Mouse (Mus musculus) liver, embryonic 13.5 days (tissue): ENCODE measurements around the gene Ankrd1. TPM values are rescaled to one million over a fixed set of nuclear protein-coding genes. Genes with fewer than 3 reads are reported as not detected.

Source experiments
- ATAC-seq: fragments of 200-750 bp; cut with Nextera tagmentation; 2 replicates; pipeline ENCODE4 v1.8.0; 2017; ENCODE audit warnings: low read depth, mild to moderate bottlenecking, moderate number of reproducible peaks, moderate library complexity
- DNase-seq: peaks from one replicate; pipeline ENCODE4 v3.0.0; 2022
- H3K27ac ChIP-seq: fragments of 300-500 bp; sonication (generic); 2 replicates; pipeline ENCODE4 v1.5.1; 2015; ENCODE audit warnings: moderate library complexity, mild to moderate bottlenecking, inconsistent platforms
- H3K27me3 ChIP-seq: fragments of 300-500 bp; sonication (generic); 2 replicates; pipeline ENCODE4 v1.6.1; 2015; ENCODE audit warnings: mild to moderate bottlenecking, inconsistent platforms
- H3K36me3 ChIP-seq: fragments of 300-500 bp; sonication (generic); 2 replicates; pipeline ENCODE4 v1.6.1; 2015; ENCODE audit warnings: mild to moderate bottlenecking, inconsistent platforms
- H3K4me1 ChIP-seq: fragments of 300-500 bp; sonication (generic); replicated peaks from 2 replicates; pipeline ENCODE4 v1.6.1; 2015; ENCODE audit warnings: inconsistent platforms
- H3K4me2 ChIP-seq: fragments of 300-500 bp; sonication (generic); 2 replicates; pipeline ENCODE4 v1.6.1; 2015; ENCODE audit warnings: inconsistent platforms, mild to moderate bottlenecking, moderate library complexity
- H3K4me3 ChIP-seq: fragments of 300-500 bp; sonication (generic); replicated peaks from 2 replicates; pipeline ENCODE4 v1.5.1; 2015; ENCODE audit warnings: mild to moderate bottlenecking, inconsistent platforms
- H3K9ac ChIP-seq: fragments of 300-500 bp; sonication (generic); 2 replicates; pipeline ENCODE4 v1.6.1; 2015; ENCODE audit warnings: mild to moderate bottlenecking, inconsistent platforms
- H3K9me3 ChIP-seq: fragments of 300-500 bp; sonication (generic); replicated peaks from 2 replicates; pipeline ENCODE4 v1.6.1; 2016; ENCODE audit warnings: inconsistent platforms
- WGBS: fragments of 180-500 bp; shearing (Covaris S2); methylation state at CpG from one replicate; pipeline ENCODE4 v1.1.7; 2015; ENCODE audit not compliant: insufficient replicate concordance; 5-methylcytosine and 5-hydroxymethylcytosine counted together
- polyA plus RNA-seq: library from polyadenylated mRNA; unstranded; fragments of >200 nt; fragmentation: Nextera tagmentation; extraction: Ambion mirVana; gene quantifications from 2 replicates; pipeline ENCODE4 v1.2.1, GENCODE M21; 2015

The Ankrd1 gene
- polyA plus RNA-seq: 0.37 and 0.95 TPM in 2 replicates

DNA sequence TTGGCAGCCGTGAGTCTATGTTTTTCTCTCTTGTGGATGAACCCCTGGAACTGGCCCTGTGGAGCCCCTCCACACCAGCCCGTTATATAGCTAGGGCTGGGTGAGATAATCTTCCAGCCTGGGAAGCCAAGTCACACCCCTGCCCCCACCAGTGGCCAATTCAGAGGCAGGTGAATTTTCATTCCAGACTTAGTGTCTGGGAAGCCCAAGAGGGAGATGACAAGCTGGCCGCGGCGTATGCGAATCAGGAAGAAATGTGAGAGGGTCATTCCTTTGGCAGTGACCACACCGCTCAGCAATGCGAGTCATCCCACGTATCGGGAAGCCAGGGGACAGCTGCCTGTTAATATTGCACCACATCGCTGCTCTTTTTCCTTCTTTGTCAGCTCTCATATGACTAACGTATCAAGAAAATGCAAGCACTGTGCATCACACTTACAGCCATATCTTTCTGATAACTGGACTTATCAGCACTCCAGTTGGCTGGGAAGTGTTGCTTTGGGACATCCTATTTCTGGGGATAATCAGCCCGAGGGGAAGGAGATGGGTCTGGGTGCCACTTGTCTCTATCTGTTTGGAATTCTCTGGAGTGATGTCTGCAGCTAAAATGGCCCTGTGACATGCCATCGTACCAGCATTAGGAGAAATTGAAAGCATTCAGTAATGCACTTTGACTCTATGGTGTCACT, at the start of gene Ankrd1:
TSS of gene Ankrd1 (minus strand) at position 317 of the 689 bp plus-strand sequence.
- Histone ChIP-seq H3K27ac (no peak within 1 kb of the TSS), H3K4me3 (no peak within 1 kb of the TSS), H3K27me3 (no peaks in the 10 kb centered on the region), H3K36me3 (no peaks in the 10 kb centered on the region), H3K4me2 (no peak within 1 kb of the TSS), H3K9ac (no peak within 1 kb of the TSS), H3K4me1 (no peaks in the 10 kb centered on the region), H3K9me3 (0 out of 2 replicates have a peak, but pooled peaks cover 8% of the 10 kb centered on the region)
- DNase-seq (no peak), ATAC-seq (no peak)
- 54% methylated on average over 14 of the region's 14 CpGs for WGBS

DNA sequence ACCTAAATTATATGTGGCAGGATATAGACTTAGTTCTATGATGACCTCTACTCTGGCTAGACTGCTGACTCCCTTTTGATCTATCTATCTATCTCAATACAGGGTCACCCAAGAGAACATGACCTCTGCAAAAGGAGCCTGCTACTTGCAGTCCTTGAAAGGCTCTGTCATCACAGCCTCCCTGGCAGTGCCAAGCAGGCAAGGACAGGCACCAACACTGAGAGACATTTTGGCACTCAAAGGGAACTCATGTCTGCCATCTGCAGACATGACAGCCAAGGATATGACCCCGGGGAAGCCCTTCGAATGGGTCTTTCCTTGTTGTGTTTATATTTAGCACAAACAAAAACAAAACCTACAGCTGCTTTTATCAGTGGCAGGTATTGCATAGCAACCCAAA, 49.2 kb upstream of the Ankrd1 start:
- H3K27me3 ChIP-seq: no peaks in the 10 kb centered on the region
- WGBS: 76% methylated on average over 2 of the region's 2 CpGs

GRCm38 (mm10) chr19:36168121-36168520, 48.2 kb upstream of the Ankrd1 start:
- Histone ChIP-seq H3K4me3 (no peak overlapping the region), H3K27ac (no peak overlapping the region), H3K27me3 (no peaks in the 10 kb centered on the region), H3K9ac (no peak overlapping the region), H3K9me3 (no peaks in the 10 kb centered on the region), H3K36me3 (no peaks in the 10 kb centered on the region), H3K4me1 (no peaks in the 10 kb centered on the region), H3K4me2 (no peak overlapping the region)
- WGBS: 50% methylated on average over 4 of the region's 4 CpGs
- ATAC-seq: no peak
- DNase-seq: no peak

More for the DNA sequence above, 49.2 kb upstream of the Ankrd1 start:
- Histone ChIP-seq H3K36me3 (no peaks in the 10 kb centered on the region), H3K4me2 (no peak overlapping the region), H3K4me1 (no peaks in the 10 kb centered on the region), H3K27ac (no peak overlapping the region), H3K9me3 (no peaks in the 10 kb centered on the region), H3K9ac (no peak overlapping the region), H3K4me3 (no peak overlapping the region)
- ATAC-seq (no peak), DNase-seq (no peak)

DNA sequence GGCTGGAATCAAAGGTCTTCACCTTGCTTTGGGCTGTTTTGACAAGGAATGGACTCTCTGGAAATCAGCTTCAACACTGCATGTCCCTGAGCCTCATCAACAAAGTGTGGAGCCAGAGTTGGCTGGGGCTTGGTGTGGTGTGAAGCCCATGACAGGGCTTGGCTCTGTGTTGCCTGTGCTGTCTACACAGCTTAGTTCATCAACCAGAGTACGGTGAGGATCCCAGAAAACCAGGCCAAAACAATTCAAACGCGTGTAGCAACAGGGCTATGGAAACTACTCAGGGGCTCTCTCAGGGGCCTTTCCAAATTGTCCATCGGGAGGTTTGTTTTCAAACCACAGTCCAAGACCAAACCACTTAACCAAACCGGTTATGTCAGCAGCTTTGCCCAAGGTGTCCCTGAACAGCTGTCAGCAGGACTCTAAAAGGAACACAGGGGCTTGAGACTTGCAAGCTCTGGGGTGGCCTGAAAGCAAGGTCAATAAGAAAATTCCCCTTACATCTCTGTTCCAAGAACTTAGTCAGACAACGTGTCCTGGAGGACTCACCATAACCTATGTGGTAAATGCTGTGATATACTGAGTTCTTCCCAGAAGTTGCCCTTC, 47.5 kb upstream of the Ankrd1 start:
- ATAC-seq: no peak
- Histone ChIP-seq H3K4me1 (no peaks in the 10 kb centered on the region), H3K4me3 (no peak overlapping the region), H3K27me3 (no peaks in the 10 kb centered on the region), H3K4me2 (no peak overlapping the region), H3K9ac (no peak overlapping the region), H3K36me3 (no peaks in the 10 kb centered on the region), H3K27ac (no peak overlapping the region), H3K9me3 (no peaks in the 10 kb centered on the region)
- 74% methylated on average over 6 of the region's 6 CpGs for WGBS
- DNase-seq: no peak

- DNase-seq: no peak
These were observed 46.7 kb upstream of the Ankrd1 start for GRCm38 (mm10) chr19:36166401-36167160.

GRCm38 (mm10) chr19:36165351-36165750, 45.5 kb upstream of the Ankrd1 start:
- Histone ChIP-seq H3K27me3 (no peaks in the 10 kb centered on the region), H3K9ac (no peak overlapping the region), H3K36me3 (no peaks in the 10 kb centered on the region), H3K27ac (no peak overlapping the region), H3K4me2 (no peak overlapping the region), H3K9me3 (no peaks in the 10 kb centered on the region), H3K4me1 (no peaks in the 10 kb centered on the region), H3K4me3 (no peak overlapping the region)
- DNase-seq (no peak), ATAC-seq (no peak)
- WGBS: 55% methylated on average over 4 of the region's 4 CpGs

More at GRCm38 (mm10) chr19:36166401-36167160, 46.7 kb upstream of the Ankrd1 start:
- no peak overlapping the region for H3K4me3 ChIP-seq
- H3K4me2 ChIP-seq: no peak overlapping the region
- H3K27me3 ChIP-seq: no peaks in the 10 kb centered on the region
- H3K4me1 ChIP-seq: no peaks in the 10 kb centered on the region
- no peak overlapping the region for H3K9ac ChIP-seq
- no peaks in the 10 kb centered on the region for H3K9me3 ChIP-seq
- H3K36me3 ChIP-seq: no peaks in the 10 kb centered on the region
- no peak for ATAC-seq
- H3K27ac ChIP-seq: no peak overlapping the region
- WGBS: 69% methylated on average over 6 of the region's 6 CpGs

DNA sequence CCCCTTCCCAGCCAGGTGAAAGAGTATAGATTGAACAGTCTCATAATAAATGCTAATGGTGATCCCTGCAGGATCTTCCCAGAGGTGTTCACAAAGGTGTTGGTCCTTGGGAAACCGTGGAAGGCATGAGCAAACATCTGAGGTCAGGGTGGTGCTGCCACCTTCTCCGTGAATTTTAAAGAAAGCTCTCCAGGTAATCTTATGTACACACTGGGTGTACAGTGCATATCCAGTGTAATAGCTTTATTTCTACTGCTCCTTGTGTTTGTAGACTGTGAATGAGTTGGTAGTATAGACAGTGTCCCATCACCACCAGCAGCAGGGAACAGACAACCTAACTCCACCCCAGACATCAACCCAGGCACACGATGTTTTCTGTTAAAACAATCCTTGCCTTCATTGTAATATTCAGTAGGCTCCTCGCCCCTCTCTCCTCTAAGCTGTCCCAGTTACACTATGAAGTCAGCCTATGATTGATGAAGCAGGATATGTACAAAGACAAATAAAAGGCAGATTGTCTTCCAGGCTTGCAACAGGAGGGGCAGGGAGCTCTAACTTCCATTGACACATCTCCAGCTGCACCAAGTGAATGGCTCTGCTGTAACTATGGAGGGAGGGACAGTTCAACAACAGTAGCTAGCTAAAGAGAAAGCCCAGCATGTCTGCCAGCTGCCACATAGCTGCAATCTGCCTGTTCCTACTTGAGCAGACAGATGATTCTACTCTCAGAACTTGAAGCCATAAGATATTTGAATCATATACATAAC, 30.5 kb upstream of the Ankrd1 start:
- Histone ChIP-seq H3K27me3 (no peaks in the 10 kb centered on the region), H3K9ac (no peak overlapping the region), H3K4me2 (no peak overlapping the region), H3K4me1 (no peaks in the 10 kb centered on the region), H3K4me3 (no peak overlapping the region), H3K27ac (no peak overlapping the region), H3K36me3 (no peaks in the 10 kb centered on the region), H3K9me3 (no peaks in the 10 kb centered on the region)
- ATAC-seq: no peak
- 55% methylated on average over 4 of the region's 4 CpGs for WGBS
- DNase-seq: no peak

DNA sequence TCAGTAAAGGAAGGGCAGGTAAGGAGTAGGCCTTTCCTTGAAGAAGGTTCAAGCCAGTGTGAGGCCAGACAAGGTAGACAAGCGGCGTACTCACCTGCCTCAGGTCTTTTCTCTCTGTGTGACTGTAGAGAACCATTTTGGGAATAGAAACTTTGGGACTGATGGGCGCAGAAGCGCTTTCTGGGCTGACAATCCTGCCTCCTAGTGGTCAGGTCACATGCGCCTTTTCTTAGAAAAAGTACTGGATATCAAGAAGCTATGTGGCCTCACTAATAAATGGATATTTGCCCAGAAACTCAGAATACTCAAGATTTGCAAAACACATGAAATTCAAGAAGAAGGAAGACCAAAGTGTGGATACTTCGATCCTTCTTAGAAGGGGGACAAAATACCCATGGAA, 28.7 kb upstream of the Ankrd1 start:
- H3K27ac ChIP-seq: no peak overlapping the region
- no peak overlapping the region for H3K4me2 ChIP-seq
- no peaks in the 10 kb centered on the region for H3K9me3 ChIP-seq
- H3K27me3 ChIP-seq: no peaks in the 10 kb centered on the region
- no peak overlapping the region for H3K4me3 ChIP-seq
- no peaks in the 10 kb centered on the region for H3K4me1 ChIP-seq
- WGBS: 77% methylated on average over 6 of the region's 6 CpGs
- ATAC-seq (no peak), DNase-seq (no peak)
- no peaks in the 10 kb centered on the region for H3K36me3 ChIP-seq
- no peak overlapping the region for H3K9ac ChIP-seq

GRCm38 (mm10) chr19:36143571-36143970, 23.7 kb upstream of the Ankrd1 start:
- DNase-seq (no peak), ATAC-seq (no peak)
- no peak overlapping the region for H3K9ac ChIP-seq
- WGBS: 70% methylated on average over 2 of the region's 2 CpGs
- no peaks in the 10 kb centered on the region for H3K9me3 ChIP-seq
- H3K4me3 ChIP-seq: no peak overlapping the region
- no peaks in the 10 kb centered on the region for H3K36me3 ChIP-seq
- no peaks in the 10 kb centered on the region for H3K4me1 ChIP-seq
- H3K27ac ChIP-seq: no peak overlapping the region
- no peak overlapping the region for H3K4me2 ChIP-seq
- no peaks in the 10 kb centered on the region for H3K27me3 ChIP-seq

GRCm38 (mm10) chr19:36133731-36134130, 13.8 kb upstream of the Ankrd1 start:
- no peak overlapping the region for H3K4me3 ChIP-seq
- 35% methylated on average over 5 of the region's 5 CpGs for WGBS
- no peak overlapping the region for H3K9ac ChIP-seq
- DNase-seq (no peak), ATAC-seq (no peak)
- no peak overlapping the region for H3K27ac ChIP-seq
- no peaks in the 10 kb centered on the region for H3K9me3 ChIP-seq
- peaks cover 7% of the 10 kb centered on the region; the same call in 1 of the 2 replicates for H3K4me1 ChIP-seq
- H3K36me3 ChIP-seq: no peaks in the 10 kb centered on the region
- H3K27me3 ChIP-seq: no peaks in the 10 kb centered on the region
- no peak overlapping the region for H3K4me2 ChIP-seq

DNA sequence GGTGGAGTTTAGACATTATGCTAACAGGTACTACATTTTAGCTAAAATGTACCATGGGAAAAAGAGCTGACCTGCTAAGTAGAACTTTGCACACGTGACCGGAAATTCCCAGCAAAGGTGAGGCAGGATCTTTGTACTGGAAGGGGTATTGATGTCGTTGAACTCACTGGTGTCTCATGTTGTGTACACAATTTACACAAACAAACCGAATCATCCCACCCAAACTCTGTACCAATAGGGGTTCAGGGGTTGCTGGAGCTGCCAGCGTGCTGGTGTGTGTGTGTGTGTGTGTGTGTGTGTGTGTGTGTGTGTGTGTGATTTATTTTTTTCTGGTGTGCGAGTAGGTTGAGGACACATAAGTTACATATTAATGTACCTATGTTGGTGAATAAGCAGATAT, 13.2 kb upstream of the Ankrd1 start:
- Histone ChIP-seq H3K4me3 (no peak overlapping the region), H3K27me3 (no peaks in the 10 kb centered on the region), H3K36me3 (no peaks in the 10 kb centered on the region), H3K9me3 (no peaks in the 10 kb centered on the region), H3K9ac (no peak overlapping the region), H3K4me1 (peaks cover 7% of the 10 kb centered on the region; the same call in 1 of the 2 replicates), H3K27ac (no peak overlapping the region), H3K4me2 (no peak overlapping the region)
- 66% methylated on average over 6 of the region's 6 CpGs for WGBS
- no peak for ATAC-seq
- no peak for DNase-seq
